Mouse (Mus musculus) lung, postnatal 0 days (tissue): ENCODE measurements at regions not wholly inside any gene's neighbourhood (a gene's known extent, or its start where the extent isn't known, plus 50 kb on each side); places are given as distances from the start of the nearest gene placed in this dataset.

ENCODE experiments used
- ATAC-seq: fragments of 200-750 bp; cut with Nextera tagmentation; 2 replicates; pipeline ENCODE4 v1.8.0; 2017; ENCODE audit warnings: moderate library complexity
- DNase-seq: peaks from one replicate; pipeline ENCODE4 v3.0.0-alpha.2; 2016; ENCODE audit warnings: low spot score
- H3K27ac ChIP-seq: fragments of 300-500 bp; sonication (generic); 2 replicates; pipeline ENCODE4 v1.5.1; 2014; ENCODE audit warnings: antibody characterized with exemption, mild to moderate bottlenecking, low read length, mixed read lengths
- H3K27me3 ChIP-seq: fragments of 300-500 bp; sonication (generic); replicated peaks from 2 replicates; pipeline ENCODE4 v1.6.1; 2014; ENCODE audit warnings: low read length, mixed read lengths; ENCODE audit not compliant: insufficient read depth
- H3K36me3 ChIP-seq: fragments of 300-500 bp; sonication (generic); 2 replicates; pipeline ENCODE4 v1.6.1; 2014; ENCODE audit warnings: low read length, mixed read lengths; ENCODE audit not compliant: insufficient read depth
- H3K4me1 ChIP-seq: fragments of 300-500 bp; sonication (generic); 2 replicates; pipeline ENCODE4 v1.6.1; 2014; ENCODE audit warnings: antibody characterized with exemption, low read depth, low read length, mixed read lengths; ENCODE audit not compliant: insufficient read depth
- H3K4me2 ChIP-seq: fragments of 300-500 bp; sonication (generic); replicated peaks from 2 replicates; pipeline ENCODE4 v1.6.1; 2014; ENCODE audit warnings: low read depth, mild to moderate bottlenecking, low read length, moderate library complexity, mixed read lengths
- H3K4me3 ChIP-seq: fragments of 300-500 bp; sonication (generic); 2 replicates; pipeline ENCODE4 v1.5.1; 2014; ENCODE audit warnings: low read depth, low read length
- H3K9ac ChIP-seq: fragments of 300-500 bp; sonication (generic); replicated peaks from 2 replicates; pipeline ENCODE4 v1.6.1; 2014; ENCODE audit warnings: low read depth, mild to moderate bottlenecking
- H3K9me3 ChIP-seq: fragments of 300-500 bp; sonication (generic); 2 replicates; pipeline ENCODE4 v1.6.1; 2016; ENCODE audit warnings: low read length, mixed read lengths
- CTCF ChIP-seq: IDR thresholded peaks from 2 replicates; pipeline ENCODE4 v1.5.1; 2016; ENCODE audit warnings: antibody characterized with exemption, mild to moderate bottlenecking
- EP300 ChIP-seq: IDR thresholded peaks from 2 replicates; pipeline ENCODE4 v1.6.1; 2016; ENCODE audit warnings: antibody characterized with exemption, mild to moderate bottlenecking, control low read depth
- WGBS: fragments of 180-500 bp; shearing (Covaris S2); extraction: QIAGEN DNeasy Blood & Tissue Kit; methylation state at CpG from one replicate; pipeline ENCODE4 v1.1.7; 2014; 5-methylcytosine and 5-hydroxymethylcytosine counted together

DNA sequence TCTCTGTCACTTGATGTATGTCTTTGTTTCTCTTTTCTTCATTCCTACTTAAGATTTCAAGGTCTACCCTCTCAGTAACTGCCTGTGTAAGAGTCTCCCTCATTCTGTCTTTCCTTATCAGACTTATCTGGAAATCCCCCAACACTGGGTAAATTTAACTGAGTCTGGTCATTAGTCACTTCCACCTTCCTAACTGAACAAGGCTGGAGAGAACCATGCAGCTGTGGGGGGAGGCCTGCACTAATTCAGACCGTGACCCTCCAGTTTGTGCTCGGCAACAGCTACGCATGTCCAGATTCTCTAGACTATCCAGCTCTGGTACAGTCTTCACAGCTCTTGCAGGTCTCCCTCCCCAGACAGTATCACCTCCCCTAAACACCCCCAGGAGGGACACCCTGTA, 103.3 kb downstream of the Prox1 start:
- Histone ChIP-seq H3K9ac (no peak overlapping the region), H3K4me1 (no peaks in the 10 kb centered on the region), H3K9me3 (no peaks in the 10 kb centered on the region), H3K27ac (no peak overlapping the region), H3K27me3 (no peaks in the 10 kb centered on the region), H3K4me2 (no peak overlapping the region), H3K36me3 (no peaks in the 10 kb centered on the region), H3K4me3 (no peak overlapping the region)
- DNase-seq, result no peak
- WGBS, result 48% methylated on average over 3 of the region's 3 CpGs
- TF ChIP-seq EP300, result no peak
- TF ChIP-seq CTCF, result no peak
- ATAC-seq, result no peak

DNA sequence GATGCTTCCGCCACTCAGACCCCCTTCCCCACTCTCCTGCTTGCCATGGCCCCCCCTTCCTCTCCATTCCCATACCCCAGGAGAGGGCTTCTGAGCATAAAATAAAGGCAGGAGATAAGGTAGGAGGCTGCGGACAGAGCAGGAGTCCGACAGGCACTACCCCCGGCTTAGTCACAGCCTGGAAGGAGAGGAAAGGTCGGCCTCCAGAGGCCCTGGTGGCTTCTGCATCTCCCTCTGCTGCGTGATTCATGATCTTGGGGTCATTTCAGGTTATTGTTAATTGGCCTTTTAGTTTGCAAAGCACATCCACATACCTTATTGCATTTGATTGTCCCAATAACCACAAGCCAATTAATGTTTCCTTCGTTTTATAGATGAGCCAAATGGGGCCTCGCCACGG, 104.1 kb downstream of the Prox1 start:
- DNase-seq, result no peak
- Histone ChIP-seq H3K4me1 (no peaks in the 10 kb centered on the region), H3K4me3 (no peak overlapping the region), H3K4me2 (no peak overlapping the region), H3K27ac (no peak overlapping the region), H3K9me3 (no peaks in the 10 kb centered on the region), H3K36me3 (no peaks in the 10 kb centered on the region), H3K9ac (no peak overlapping the region), H3K27me3 (no peaks in the 10 kb centered on the region)
- no peak for TF ChIP-seq EP300
- TF ChIP-seq CTCF, result no peak
- WGBS, result 67% methylated on average over 9 of the region's 9 CpGs
- no peak for ATAC-seq

DNA sequence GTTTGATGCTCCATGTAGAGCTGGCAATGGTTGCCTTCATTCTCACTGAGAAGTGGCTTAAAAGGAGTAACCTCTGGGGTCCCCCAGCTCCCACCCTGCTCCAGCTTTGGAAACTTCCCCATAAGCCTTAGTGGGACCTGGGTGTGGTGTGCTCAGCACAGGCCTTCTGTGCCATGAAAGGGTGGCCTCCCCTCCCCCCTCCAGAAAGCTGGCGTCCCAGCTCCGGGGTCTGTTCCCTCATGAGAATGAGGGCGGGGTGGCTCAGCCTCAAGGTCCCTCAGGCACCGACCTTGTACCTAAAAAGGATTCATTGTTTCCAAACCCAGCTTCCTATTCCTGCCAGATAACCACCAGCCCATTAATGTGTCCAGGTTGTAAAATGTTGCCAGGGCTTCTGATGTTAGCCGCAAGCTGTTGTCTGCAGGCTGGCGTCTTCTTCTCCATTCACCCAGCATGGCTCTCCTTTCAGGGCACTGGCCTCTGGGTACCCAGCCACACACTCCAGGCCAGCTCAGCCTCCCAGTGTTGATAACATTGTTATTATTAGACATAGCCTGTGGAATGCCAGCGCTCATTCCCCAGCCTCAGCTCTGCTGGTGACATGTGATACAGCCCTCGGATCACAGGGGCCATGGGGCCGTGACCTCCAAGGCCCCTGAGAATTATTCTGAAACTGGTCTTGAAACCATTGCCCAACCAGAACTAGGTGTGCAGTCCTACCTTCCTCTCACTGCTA, 108.8 kb downstream of the Prox1 start:
- TF ChIP-seq EP300 (no peak), CTCF (no peak)
- H3K4me2 ChIP-seq, result no peak overlapping the region
- H3K36me3 ChIP-seq, result no peaks in the 10 kb centered on the region
- DNase-seq (no peak), ATAC-seq (no peak)
- no peaks in the 10 kb centered on the region for H3K27me3 ChIP-seq
- H3K27ac ChIP-seq, result no peak overlapping the region
- H3K4me3 ChIP-seq, result no peak overlapping the region
- H3K4me1 ChIP-seq, result no peaks in the 10 kb centered on the region
- H3K9ac ChIP-seq, result no peak overlapping the region
- WGBS, result 47% methylated on average over 9 of the region's 9 CpGs
- no peaks in the 10 kb centered on the region for H3K9me3 ChIP-seq

DNA sequence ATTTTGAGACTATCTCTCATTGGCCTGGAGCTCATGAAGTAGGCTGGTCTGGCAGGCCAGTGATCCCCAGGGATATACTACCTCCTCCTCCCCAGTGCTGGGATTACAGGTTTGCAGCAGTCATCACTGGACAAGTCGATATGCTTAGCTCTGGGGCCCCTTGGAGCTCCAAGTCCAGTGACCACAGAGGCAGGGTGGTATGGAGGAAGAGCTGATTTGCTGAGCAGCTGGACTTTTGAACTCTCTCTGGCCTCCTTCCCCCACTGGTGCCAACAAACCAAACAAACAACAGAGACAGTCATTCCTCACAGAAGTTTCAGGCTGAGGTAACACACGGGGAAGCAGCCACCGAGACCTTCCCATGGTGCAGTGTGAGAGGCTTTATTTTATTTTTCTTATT, 111.5 kb downstream of the Prox1 start:
- TF ChIP-seq CTCF (no peak), EP300 (no peak)
- ATAC-seq, result no peak

DNA sequence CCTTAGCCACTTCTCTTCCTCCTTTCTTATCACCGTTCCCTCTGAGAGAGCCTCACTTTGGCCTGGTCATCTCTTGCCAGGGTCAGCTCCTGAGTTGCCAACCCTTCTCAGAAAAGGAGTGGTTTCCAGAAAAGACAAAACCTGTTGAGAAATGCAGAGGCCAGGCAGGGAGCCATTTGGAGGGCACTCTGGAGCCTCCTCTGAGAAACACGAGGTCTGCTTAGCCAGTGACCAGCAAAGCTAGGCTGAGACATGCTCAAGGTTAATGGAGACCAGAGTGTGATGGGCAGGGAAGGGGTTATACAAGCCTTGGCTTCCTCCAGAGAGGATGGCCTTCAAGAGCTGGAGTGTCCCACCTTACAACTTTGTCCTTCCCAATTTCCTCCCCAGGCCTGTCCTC, 113.6 kb downstream of the Prox1 start:
- no peak overlapping the region for H3K9ac ChIP-seq
- no peak overlapping the region for H3K27ac ChIP-seq
- 72% methylated on average over 2 of the region's 2 CpGs for WGBS
- ATAC-seq (no peak), DNase-seq (no peak)
- H3K9me3 ChIP-seq, result no peaks in the 10 kb centered on the region
- no peaks in the 10 kb centered on the region for H3K27me3 ChIP-seq
- H3K4me2 ChIP-seq, result no peak overlapping the region
- TF ChIP-seq EP300, result no peak
- no peak for TF ChIP-seq CTCF
- no peak overlapping the region for H3K4me3 ChIP-seq
- H3K4me1 ChIP-seq, result no peaks in the 10 kb centered on the region
- H3K36me3 ChIP-seq, result no peaks in the 10 kb centered on the region

More for the DNA sequence above, 111.5 kb downstream of the Prox1 start:
- Histone ChIP-seq H3K9ac (no peak overlapping the region), H3K36me3 (no peaks in the 10 kb centered on the region), H3K27me3 (no peaks in the 10 kb centered on the region), H3K4me1 (no peaks in the 10 kb centered on the region), H3K4me3 (no peak overlapping the region), H3K4me2 (no peak overlapping the region), H3K9me3 (no peaks in the 10 kb centered on the region), H3K27ac (no peak overlapping the region)
- no peak for DNase-seq
- 28% methylated on average over 3 of the region's 3 CpGs for WGBS

DNA sequence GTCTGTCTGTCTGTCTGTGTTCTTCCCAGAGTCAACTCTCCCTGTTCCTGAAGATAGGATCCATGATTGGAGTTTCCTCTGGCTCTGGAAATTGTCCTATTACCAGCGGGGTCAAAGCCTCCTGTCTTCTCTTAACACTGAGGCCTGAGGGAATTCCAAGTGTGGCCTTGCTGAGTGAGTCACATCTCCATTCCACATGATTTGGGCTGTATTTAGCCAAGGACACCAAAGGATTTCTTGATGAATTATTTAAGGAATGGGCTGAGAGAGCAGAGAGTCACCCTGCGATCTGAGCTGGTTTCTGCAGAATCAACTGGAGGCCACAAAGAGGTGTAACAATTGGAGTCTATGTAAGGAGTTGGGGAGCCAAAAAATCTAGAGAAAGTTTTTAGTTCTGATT, 118.6 kb downstream of the Prox1 start:
- Histone ChIP-seq H3K9ac (no peak overlapping the region), H3K4me1 (no peaks in the 10 kb centered on the region), H3K4me2 (no peak overlapping the region), H3K36me3 (no peaks in the 10 kb centered on the region), H3K9me3 (peaks cover 4% of the 10 kb centered on the region), H3K4me3 (no peak overlapping the region), H3K27me3 (no peaks in the 10 kb centered on the region), H3K27ac (no peak overlapping the region)
- TF ChIP-seq EP300 (no peak), CTCF (no peak)
- DNase-seq, result no peak
- no peak for ATAC-seq
- 87% methylated on average over 2 of the region's 2 CpGs for WGBS
